Comparison of ENCODE assay signal across 8 mouse cellular contexts in genomic region chr2:132221611-132222073, GRCm38 (mm10). TPM values are rescaled to one million over a fixed set of nuclear protein-coding genes. Genes with fewer than 3 reads are reported as not detected.
DNase-seq lines count a peak whose midpoint lies in the region; ATAC-seq lines count a peak whose summit lies in the region.

No protein-coding gene starts in this region.

- ATAC-seq in forebrain, embryonic 12.5 days (ENCODE audit: low FRiP score): no peak

- no peaks in the 10 kb centered on the region for H3K36me3 ChIP-seq in forebrain, embryonic 12.5 days (replicated peaks)

- no peak overlapping the region for H3K9ac ChIP-seq in forebrain, embryonic 12.5 days

- H3K4me2 ChIP-seq in forebrain, embryonic 12.5 days: no peak overlapping the region

- no peaks in the 10 kb centered on the region for H3K9me3 ChIP-seq in forebrain, embryonic 12.5 days

- H3K27me3 ChIP-seq in forebrain, embryonic 12.5 days: no peaks in the 10 kb centered on the region

- H3K4me1 ChIP-seq in forebrain, embryonic 12.5 days: no peaks in the 10 kb centered on the region

- H3K27ac ChIP-seq in forebrain, embryonic 12.5 days: no peak overlapping the region

- peak; percentile 91 for DNase-seq in heart, adult 11 months
- no peak for DNase-seq in heart, postnatal 25 days (ENCODE audit: low spot score)
- peak; percentile 27 for DNase-seq in Muller cell, postnatal 12 days (ENCODE audit: inconsistent ontology term)
- DNase-seq in gastrocnemius, postnatal 14 days: peak; percentile 15
- peak; percentile 38 to 52 for DNase-seq in left cerebral cortex, postnatal 36 days (ENCODE audit: low spot score in 2 of 2)
- DNase-seq in thymus, postnatal 0 days (ENCODE audit: low spot score): no peak
- DNase-seq in T-cell, adult 2 months (ENCODE audit: low spot score): no peak

- 79% methylated on average over 11 of the region's 11 CpGs for WGBS in forebrain, embryonic 12.5 days

- no peak overlapping the region for H3K4me3 ChIP-seq in forebrain, embryonic 12.5 days (replicated peaks)

- intact Hi-C loops in heart, postnatal 25 days (cut with DNase I): no loop called here
- intact Hi-C loops in gastrocnemius, postnatal 14 days (cut with DNase I; ENCODE audit: low total_unique reads): no loop called here
- intact Hi-C loops in left cerebral cortex, postnatal 36 days (cut with DNase I): loop anchor here (5.0 kb wide), 1 partner anchor 79 kb away; no protein-coding TSS in a partner anchor

RNA-seq across cellular contexts. Expression of gene Tmem230, which starts 26.0 kb away (rescaled TPM):
- total RNA-seq in heart, postnatal 25 days (2021): 10 to 100 TPM; 22.6 to 23.9 TPM
- 10 to 100 TPM; 20.4 to 22.1 TPM for total RNA-seq in gastrocnemius, postnatal 14 days (2021)
- 10 to 100 TPM; 29.5 to 34.9 TPM for total RNA-seq in left cerebral cortex, postnatal 36 days (2021)
- 41.2 and 45.0 TPM in 2 replicates for polyA plus RNA-seq in thymus, postnatal 0 days (2015; fragmentation: Nextera tagmentation; extraction: Ambion mirVana)
- 44.6 and 51.1 TPM in 2 replicates for polyA plus RNA-seq in forebrain, embryonic 12.5 days (2016; fragmentation: Nextera tagmentation; extraction: Ambion mirVana)

RNA-seq across cellular contexts. Expression of gene Pcna, which starts 31.5 kb away (rescaled TPM):
- total RNA-seq in heart, postnatal 25 days (2021): 10 to 100 TPM; 37.5 to 40.9 TPM
- 10 to 100 TPM; 24.7 to 29.9 TPM for total RNA-seq in gastrocnemius, postnatal 14 days (2021)
- 10 to 100 TPM; 41.0 to 49.3 TPM for total RNA-seq in left cerebral cortex, postnatal 36 days (2021)
- polyA plus RNA-seq in thymus, postnatal 0 days (2015; fragmentation: Nextera tagmentation; extraction: Ambion mirVana): 472 and 480 TPM in 2 replicates
- polyA plus RNA-seq in forebrain, embryonic 12.5 days (2016; fragmentation: Nextera tagmentation; extraction: Ambion mirVana): 322 and 337 TPM in 2 replicates

RNA-seq across cellular contexts. Expression of gene Cds2, which starts 41.3 kb away (rescaled TPM):
- 10 to 100 TPM; 78.3 to 96.3 TPM for total RNA-seq in heart, postnatal 25 days (2021)
- 10 to 100 TPM; 22.2 to 22.4 TPM for total RNA-seq in gastrocnemius, postnatal 14 days (2021)
- total RNA-seq in left cerebral cortex, postnatal 36 days (2021): 100 to 1,000 TPM; 245 to 264 TPM
- 24.4 and 24.5 TPM in 2 replicates for polyA plus RNA-seq in thymus, postnatal 0 days (2015; fragmentation: Nextera tagmentation; extraction: Ambion mirVana)
- 36.4 and 37.8 TPM in 2 replicates for polyA plus RNA-seq in forebrain, embryonic 12.5 days (2016; fragmentation: Nextera tagmentation; extraction: Ambion mirVana)

Comparison
In these comparisons a context has a peak if more than half of its experiments do, and no peak if none do; other contexts are left out.
1. DNase-seq: peak in heart, adult 11 months (single experiment), Muller cell, postnatal 12 days (single experiment), gastrocnemius, postnatal 14 days (single experiment) and left cerebral cortex, postnatal 36 days (2 of 2); none in heart, postnatal 25 days (single experiment), thymus, postnatal 0 days (single experiment) and T-cell, adult 2 months (single experiment).